Mouse (Mus musculus): Measurements from ENCODE around the gene Nlrp4c. TPM values are rescaled to one million over a fixed set of nuclear protein-coding genes. Genes with fewer than 3 reads are reported as not detected.
"Not testable (repeated sequence)": the region's sequence is repeated elsewhere in the genome, so short reads cannot be mapped to it uniquely, and the experiment has no call there.

The Nlrp4c gene
- not detected in 2 replicates for polyA plus RNA-seq (2014; fragmentation: Nextera tagmentation; extraction: Ambion mirVana)

DNA sequence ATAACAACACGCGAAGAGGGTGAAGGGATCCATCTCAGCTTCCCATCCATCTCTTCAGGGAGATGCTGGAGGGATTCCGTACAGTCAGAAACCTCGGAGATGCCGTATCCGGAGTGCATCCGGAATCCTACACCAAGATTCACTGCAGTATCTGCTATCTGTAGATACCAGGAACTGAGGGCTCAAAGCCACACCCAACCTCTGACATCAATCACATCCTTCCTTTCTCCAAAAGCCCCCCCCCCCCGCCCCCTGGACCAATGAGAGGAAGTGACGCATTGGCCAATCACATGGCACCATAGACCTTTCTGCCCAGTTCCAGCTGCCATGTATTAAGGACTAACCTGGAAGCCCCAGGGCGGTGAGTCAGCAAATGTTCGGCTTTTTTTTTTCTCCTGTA, at the start of gene Nlrp4c:
Nlrp4c (plus strand) TSS at position 301 of the 400 bp plus-strand sequence.
- H3K4me3 ChIP-seq (ENCODE audit: low read length), result no peak within 1 kb of the TSS
- H3K36me3 ChIP-seq (ENCODE audit: control insufficient read depth, insufficient read depth, low read length), result no peaks in the 10 kb centered on the region
- H3K27ac ChIP-seq (ENCODE audit: low read depth, low read length), result no peak within 1 kb of the TSS
- WGBS, result 94% methylated on average over 10 of the region's 11 CpGs
- no peaks in the 10 kb centered on the region for H3K4me1 ChIP-seq (ENCODE audit: control insufficient read depth, insufficient read depth, low read length)
- H3K4me2 ChIP-seq (replicated peaks; ENCODE audit: low read depth, low read length), result no peak within 1 kb of the TSS
- no peaks in the 10 kb centered on the region for H3K27me3 ChIP-seq (ENCODE audit: control insufficient read depth, insufficient read depth, low read length)
- no peak within 1 kb of the TSS for H3K9ac ChIP-seq (ENCODE audit: low read depth, low read length)
- 0 out of 2 replicates have a peak, but pooled peaks cover 7% of the 10 kb centered on the region for H3K9me3 ChIP-seq (ENCODE audit: control insufficient read depth, low read length)
- ATAC-seq (ENCODE audit: low FRiP score, low TSS enrichment), result no peak

- 95% methylated on average over 1 of the region's 1 CpGs for WGBS
- Histone ChIP-seq H3K4me1 (ENCODE audit: control insufficient read depth, insufficient read depth, low read length) (no peaks in the 10 kb centered on the region), H3K9me3 (ENCODE audit: control insufficient read depth, low read length) (peaks cover 5% of the 10 kb centered on the region; the same call in 1 of the 2 replicates), H3K36me3 (ENCODE audit: control insufficient read depth, insufficient read depth, low read length) (no peaks in the 10 kb centered on the region), H3K27ac (ENCODE audit: low read depth, low read length) (no peak within 1 kb of the TSS), H3K4me3 (ENCODE audit: low read length) (no peak within 1 kb of the TSS), H3K27me3 (ENCODE audit: control insufficient read depth, insufficient read depth, low read length) (no peaks in the 10 kb centered on the region), H3K9ac (ENCODE audit: low read depth, low read length) (no peak within 1 kb of the TSS), H3K4me2 (replicated peaks; ENCODE audit: low read depth, low read length) (no peak within 1 kb of the TSS)
- no peak for ATAC-seq (ENCODE audit: low FRiP score, low TSS enrichment)
Observed at GRCm38 (mm10) chr7:6010910-6011309, 34.1 kb upstream of the Nlrp4c start, which contains the start of gene Vmn1r65. Gene Vmn1r65, minus strand, starts transcription at chr7:6011010.

- Histone ChIP-seq H3K9me3 (ENCODE audit: control insufficient read depth, low read length) (no peaks in the 10 kb centered on the region), H3K4me1 (ENCODE audit: control insufficient read depth, insufficient read depth, low read length) (no peaks in the 10 kb centered on the region), H3K27me3 (ENCODE audit: control insufficient read depth, insufficient read depth, low read length) (no peaks in the 10 kb centered on the region), H3K9ac (ENCODE audit: low read depth, low read length) (no peak overlapping the region), H3K4me3 (ENCODE audit: low read length) (no peak overlapping the region), H3K4me2 (replicated peaks; ENCODE audit: low read depth, low read length) (no peak overlapping the region), H3K36me3 (ENCODE audit: control insufficient read depth, insufficient read depth, low read length) (no peaks in the 10 kb centered on the region), H3K27ac (ENCODE audit: low read depth, low read length) (no peak overlapping the region)
- 84% methylated on average over 3 of the region's 3 CpGs for WGBS
- ATAC-seq (ENCODE audit: low FRiP score, low TSS enrichment), result no peak
Observed at GRCm38 (mm10) chr7:6119501-6119900, 74.5 kb downstream of the Nlrp4c start.

DNA sequence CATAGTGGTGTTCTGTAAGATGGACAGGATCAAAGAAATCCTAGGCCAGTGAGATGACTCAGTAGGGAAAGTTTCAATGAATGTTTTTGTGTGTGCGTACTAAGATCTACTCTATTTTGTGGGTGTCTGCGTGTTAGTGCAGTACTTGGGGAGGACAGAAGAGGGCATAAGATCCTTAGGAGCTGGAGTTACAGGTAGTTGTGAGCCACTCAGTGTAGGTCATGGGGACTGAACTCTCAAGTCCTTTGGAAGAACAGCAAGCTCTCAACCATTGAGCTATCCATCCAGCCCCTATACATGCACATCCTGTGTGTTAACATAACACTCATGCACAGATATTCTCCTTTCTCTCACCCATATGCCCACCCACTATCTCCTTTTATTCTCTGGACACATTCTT, 75.1 kb downstream of the Nlrp4c start:
- H3K9me3 ChIP-seq (ENCODE audit: control insufficient read depth, low read length); H3K4me1 ChIP-seq (ENCODE audit: control insufficient read depth, insufficient read depth, low read length); H3K27ac ChIP-seq (ENCODE audit: low read depth, low read length); ATAC-seq (ENCODE audit: low FRiP score, low TSS enrichment); H3K4me3 ChIP-seq (ENCODE audit: low read length); H3K27me3 ChIP-seq (ENCODE audit: control insufficient read depth, insufficient read depth, low read length); H3K9ac ChIP-seq (ENCODE audit: low read depth, low read length); H3K4me2 ChIP-seq (replicated peaks; ENCODE audit: low read depth, low read length); H3K36me3 ChIP-seq (ENCODE audit: control insufficient read depth, insufficient read depth, low read length): not testable (repeated sequence)
- 75% methylated on average over 2 of the region's 2 CpGs for WGBS

GRCm38 (mm10) chr7:6121128-6121527, 76.2 kb downstream of the Nlrp4c start:
- H3K27me3 ChIP-seq (ENCODE audit: control insufficient read depth, insufficient read depth, low read length); H3K4me1 ChIP-seq (ENCODE audit: control insufficient read depth, insufficient read depth, low read length); H3K9me3 ChIP-seq (ENCODE audit: control insufficient read depth, low read length); H3K4me2 ChIP-seq (replicated peaks; ENCODE audit: low read depth, low read length); ATAC-seq (ENCODE audit: low FRiP score, low TSS enrichment); H3K9ac ChIP-seq (ENCODE audit: low read depth, low read length); H3K4me3 ChIP-seq (ENCODE audit: low read length); H3K27ac ChIP-seq (ENCODE audit: low read depth, low read length); H3K36me3 ChIP-seq (ENCODE audit: control insufficient read depth, insufficient read depth, low read length): not testable (repeated sequence)
- WGBS, result 59% methylated on average over 1 of the region's 1 CpGs

DNA sequence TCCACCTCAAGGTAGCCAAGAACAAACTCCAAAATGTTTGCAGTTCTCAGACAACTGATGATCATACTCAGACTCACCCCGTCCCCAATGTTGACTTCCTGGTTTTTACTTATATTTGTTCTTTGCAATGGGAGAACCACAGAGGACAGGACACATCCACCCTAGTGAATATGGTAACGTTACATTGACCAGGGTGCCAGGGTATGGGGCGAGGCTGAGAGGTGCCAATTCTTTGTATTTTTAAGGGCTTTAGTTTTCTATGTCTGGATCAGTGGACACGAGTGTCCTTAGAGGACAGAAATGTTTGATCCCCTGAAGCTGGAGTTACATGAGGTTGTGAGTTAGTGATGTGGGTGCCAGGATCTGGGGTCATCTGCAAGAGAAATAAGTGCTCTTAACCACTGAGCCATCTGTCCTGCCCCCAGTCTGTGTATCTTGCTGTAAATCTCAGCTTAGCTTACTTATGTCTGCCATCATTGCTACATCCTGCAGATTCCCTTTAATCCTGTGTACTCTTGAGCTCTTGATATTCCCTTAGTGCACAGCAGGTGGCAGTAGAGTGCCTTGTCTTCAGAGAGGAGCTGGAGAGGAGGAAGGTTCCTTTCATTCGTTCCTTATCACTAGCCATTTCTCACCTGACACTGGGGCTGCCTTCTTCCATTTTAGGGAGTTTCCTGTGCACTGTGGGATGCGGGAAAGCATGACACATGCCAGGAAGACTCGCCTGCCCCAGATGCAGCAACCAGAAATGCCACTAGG, 81.9 kb downstream of the Nlrp4c start:
- Histone ChIP-seq H3K9me3 (ENCODE audit: control insufficient read depth, low read length) (no peaks in the 10 kb centered on the region; the same call in 1 of the 2 replicates), H3K27ac (ENCODE audit: low read depth, low read length) (no peak overlapping the region), H3K36me3 (ENCODE audit: control insufficient read depth, insufficient read depth, low read length) (peaks cover 6% of the 10 kb centered on the region; the same call in 1 of the 2 replicates), H3K27me3 (ENCODE audit: control insufficient read depth, insufficient read depth, low read length) (no peaks in the 10 kb centered on the region), H3K4me3 (ENCODE audit: low read length) (no peak overlapping the region), H3K4me1 (ENCODE audit: control insufficient read depth, insufficient read depth, low read length) (no peaks in the 10 kb centered on the region), H3K4me2 (replicated peaks; ENCODE audit: low read depth, low read length) (no peak overlapping the region), H3K9ac (ENCODE audit: low read depth, low read length) (no peak overlapping the region)
- ATAC-seq (ENCODE audit: low FRiP score, low TSS enrichment), result peak; percentile 73; the same call in 1 of the 2 replicates
- 38% methylated on average over 7 of the region's 7 CpGs for WGBS

GRCm38 (mm10) chr7:6130346-6130745, 85.4 kb downstream of the Nlrp4c start:
- Histone ChIP-seq H3K4me3 (ENCODE audit: low read length) (no peak overlapping the region), H3K9ac (ENCODE audit: low read depth, low read length) (no peak overlapping the region), H3K36me3 (ENCODE audit: control insufficient read depth, insufficient read depth, low read length) (peaks cover 29% of the 10 kb centered on the region), H3K4me2 (replicated peaks; ENCODE audit: low read depth, low read length) (no peak overlapping the region), H3K4me1 (ENCODE audit: control insufficient read depth, insufficient read depth, low read length) (no peaks in the 10 kb centered on the region), H3K27ac (ENCODE audit: low read depth, low read length) (no peak overlapping the region), H3K9me3 (ENCODE audit: control insufficient read depth, low read length) (peaks cover 12% of the 10 kb centered on the region), H3K27me3 (ENCODE audit: control insufficient read depth, insufficient read depth, low read length) (no peaks in the 10 kb centered on the region)
- no peak for ATAC-seq (ENCODE audit: low FRiP score, low TSS enrichment)
- 54% methylated on average over 4 of the region's 4 CpGs for WGBS

DNA sequence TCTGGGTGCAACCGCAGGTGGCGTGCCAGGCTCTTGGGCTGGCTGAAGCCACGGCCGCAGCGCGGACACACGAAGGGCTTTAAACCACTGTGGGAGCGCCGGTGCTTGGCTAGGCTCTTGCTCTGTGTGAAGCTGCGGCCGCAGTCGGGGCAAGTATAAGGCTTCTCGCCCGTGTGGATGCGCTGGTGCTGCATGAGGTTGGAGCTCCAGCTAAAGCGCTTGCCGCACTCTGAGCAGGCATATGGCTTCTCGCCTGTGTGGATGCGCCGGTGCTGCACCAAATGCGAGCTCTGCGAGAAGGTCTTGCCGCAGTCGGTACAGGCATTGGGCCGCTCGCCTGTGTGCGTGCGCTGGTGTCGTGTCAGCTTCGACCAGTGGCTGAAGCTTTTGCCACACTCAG, 87.7 kb downstream of the Nlrp4c start:
- peaks cover 35% of the 10 kb centered on the region for H3K36me3 ChIP-seq (ENCODE audit: control insufficient read depth, insufficient read depth, low read length)
- no peak overlapping the region for H3K9ac ChIP-seq (ENCODE audit: low read depth, low read length)
- H3K27me3 ChIP-seq (ENCODE audit: control insufficient read depth, insufficient read depth, low read length), result no peaks in the 10 kb centered on the region
- peaks cover 12% of the 10 kb centered on the region for H3K9me3 ChIP-seq (ENCODE audit: control insufficient read depth, low read length)
- no peak overlapping the region for H3K4me2 ChIP-seq (replicated peaks; ENCODE audit: low read depth, low read length)
- no peaks in the 10 kb centered on the region for H3K4me1 ChIP-seq (ENCODE audit: control insufficient read depth, insufficient read depth, low read length)
- ATAC-seq (ENCODE audit: low FRiP score, low TSS enrichment), result no peak
- no peak overlapping the region for H3K27ac ChIP-seq (ENCODE audit: low read depth, low read length)
- H3K4me3 ChIP-seq (ENCODE audit: low read length), result no peak overlapping the region
- 82% methylated on average over 30 of the region's 30 CpGs for WGBS

- H3K4me3 ChIP-seq (ENCODE audit: low read length), result no peak overlapping the region
- no peak overlapping the region for H3K4me2 ChIP-seq (replicated peaks; ENCODE audit: low read depth, low read length)
- peaks cover 47% of the 10 kb centered on the region for H3K36me3 ChIP-seq (ENCODE audit: control insufficient read depth, insufficient read depth, low read length)
- no peak overlapping the region for H3K9ac ChIP-seq (ENCODE audit: low read depth, low read length)
- ATAC-seq (ENCODE audit: low FRiP score, low TSS enrichment), result no peak
- no peak overlapping the region for H3K27ac ChIP-seq (ENCODE audit: low read depth, low read length)
- peaks cover 12% of the 10 kb centered on the region for H3K9me3 ChIP-seq (ENCODE audit: control insufficient read depth, low read length)
- no peaks in the 10 kb centered on the region for H3K4me1 ChIP-seq (ENCODE audit: control insufficient read depth, insufficient read depth, low read length)
- H3K27me3 ChIP-seq (ENCODE audit: control insufficient read depth, insufficient read depth, low read length), result no peaks in the 10 kb centered on the region
Observed at GRCm38 (mm10) chr7:6136497-6136896, 91.5 kb downstream of the Nlrp4c start.

Data from kidney, embryonic 14.5 days (tissue).